Mouse (Mus musculus) right cerebral cortex, postnatal 25 days (tissue): ENCODE measurements around the gene Mthfs.

Experiments
- DNase-seq: peaks from one replicate; pipeline ENCODE4 v3.0.0; 2022

Gene Mthfs

DNA sequence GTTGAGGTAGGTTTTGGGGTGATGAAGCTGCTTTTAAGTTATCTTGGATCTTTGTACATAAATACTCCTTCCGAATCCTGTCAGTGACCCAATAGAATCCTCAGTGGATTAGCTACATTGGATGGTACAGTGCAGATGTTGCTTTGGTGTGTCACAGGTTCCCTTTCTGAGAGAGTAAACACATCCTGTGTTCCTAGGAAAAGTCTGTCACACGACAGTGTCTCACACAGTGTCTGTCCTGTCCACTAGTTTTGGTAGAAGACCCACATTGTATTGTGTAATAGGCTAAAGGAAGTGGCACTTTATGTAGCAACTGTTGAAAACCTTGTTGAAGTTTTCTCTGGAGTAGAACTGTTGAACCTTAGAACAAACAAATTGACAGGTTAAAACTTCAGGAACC lies 42.9 kb downstream of the Mthfs start:
- DNase-seq = no peak

DNA sequence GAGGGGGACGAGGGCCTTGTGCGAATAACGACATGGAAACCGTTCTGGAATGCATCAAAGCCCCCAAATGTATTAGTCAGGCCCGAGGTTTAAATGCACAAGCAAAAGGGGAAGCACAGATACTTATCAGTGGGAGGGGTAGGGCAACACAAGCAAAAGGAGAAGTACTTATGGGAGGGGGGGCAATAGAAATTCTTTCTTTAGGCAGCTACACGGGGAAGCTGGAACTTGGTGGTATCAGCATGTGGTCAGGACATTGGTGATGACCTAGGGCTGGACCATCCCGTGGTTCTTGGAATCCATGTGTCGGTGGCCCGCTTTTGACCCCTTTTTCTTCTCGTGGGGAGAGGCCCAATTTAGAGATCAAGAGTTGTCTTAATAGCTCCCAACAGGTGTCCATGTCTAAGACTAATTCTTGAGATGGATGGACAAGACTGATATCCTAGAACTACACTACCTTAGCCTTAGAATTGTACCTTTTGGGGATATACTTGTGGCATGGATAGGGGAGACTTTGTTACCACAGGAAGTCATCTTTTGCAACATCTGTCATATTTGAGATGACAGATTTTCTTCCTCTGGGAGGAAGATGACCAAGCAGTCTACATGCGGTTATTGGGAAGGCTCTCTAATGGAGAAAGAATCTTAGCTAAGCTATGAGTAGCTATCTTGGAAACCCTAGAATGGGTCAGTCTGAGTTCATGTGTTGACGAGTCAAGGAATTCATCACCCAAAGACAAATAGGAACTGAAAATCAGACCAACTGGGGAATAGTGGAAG lies 46.3 kb downstream of the Mthfs start:
- DNase-seq = no peak

DNA sequence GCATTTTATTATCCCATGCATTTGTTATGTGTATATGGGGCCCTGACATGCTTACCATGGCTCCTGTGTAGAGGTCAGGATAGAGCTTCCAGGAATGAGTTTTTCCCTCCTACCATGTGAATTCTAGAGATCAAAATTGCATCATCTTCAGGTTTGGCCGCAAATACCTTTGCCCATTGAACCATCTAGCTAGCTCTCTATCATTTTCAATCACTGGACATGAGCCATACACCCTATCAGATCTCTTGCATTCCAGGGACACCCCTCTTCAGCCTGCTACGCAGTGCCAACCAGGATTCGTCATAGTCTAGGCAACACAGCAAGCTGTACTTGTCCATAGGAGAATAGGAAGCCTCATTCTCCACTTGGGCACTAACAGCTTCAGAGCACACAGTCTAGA lies 53.5 kb downstream of the Mthfs start:
- DNase-seq = no peak

DNA sequence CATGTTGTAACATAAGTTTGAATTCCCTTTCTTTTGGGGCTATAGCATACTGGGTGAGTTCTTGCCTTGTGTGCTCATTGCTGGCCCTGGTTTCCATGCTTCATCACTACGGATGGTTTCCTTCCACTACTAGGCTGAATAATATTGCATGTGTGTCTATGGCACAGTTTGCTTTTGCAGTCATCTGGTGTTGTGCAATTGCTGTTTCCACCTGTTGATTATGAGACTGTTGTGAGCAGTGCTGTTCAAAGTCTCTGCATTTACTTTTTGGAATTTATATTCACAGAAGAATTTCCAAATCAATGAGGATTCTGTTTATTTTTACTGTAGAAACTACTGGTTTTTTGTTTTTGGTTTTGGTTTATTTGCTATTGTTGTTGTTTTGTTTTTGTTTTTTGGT lies 54.1 kb downstream of the Mthfs start:
- no peak for DNase-seq

DNA sequence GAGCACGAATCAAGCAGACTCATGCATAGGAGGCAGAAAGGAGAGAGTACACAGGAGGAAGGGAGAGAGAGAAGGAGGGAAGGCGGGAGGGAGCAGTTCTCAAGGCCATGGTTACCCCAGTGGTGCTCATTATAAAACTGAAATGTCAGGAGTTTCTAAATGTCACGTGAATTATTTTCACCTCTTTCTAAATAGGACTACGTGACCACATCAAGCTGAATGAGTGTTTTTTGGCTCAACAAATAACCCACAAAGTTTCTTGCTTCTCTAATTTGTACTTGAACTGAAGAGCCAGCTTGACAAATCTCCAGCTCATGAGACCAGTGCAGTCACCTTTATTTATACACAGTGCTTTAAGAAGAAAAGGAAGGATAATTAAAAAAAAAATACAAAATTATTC lies 56.6 kb downstream of the Mthfs start:
- DNase-seq = no peak

DNA sequence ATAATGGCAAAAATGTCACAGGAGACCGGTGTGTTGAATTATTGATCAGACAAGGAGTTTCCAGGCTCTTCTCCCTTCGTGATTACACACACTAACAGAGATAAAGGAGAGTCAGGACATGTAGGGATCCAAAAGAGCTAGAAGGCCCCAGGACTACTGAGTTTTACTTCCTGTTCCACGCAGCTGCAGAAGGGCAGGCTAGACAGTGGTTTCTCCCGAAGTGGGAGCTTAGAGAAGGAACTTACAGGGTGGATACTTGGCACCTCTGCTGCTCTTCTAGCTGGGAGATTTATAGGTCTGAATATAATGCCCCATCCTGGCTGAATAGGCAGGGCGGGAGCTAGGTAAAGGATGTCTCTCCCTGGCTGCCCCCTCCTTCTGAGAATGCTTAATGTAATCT lies 57.1 kb downstream of the Mthfs start:
- DNase-seq = no peak

DNA sequence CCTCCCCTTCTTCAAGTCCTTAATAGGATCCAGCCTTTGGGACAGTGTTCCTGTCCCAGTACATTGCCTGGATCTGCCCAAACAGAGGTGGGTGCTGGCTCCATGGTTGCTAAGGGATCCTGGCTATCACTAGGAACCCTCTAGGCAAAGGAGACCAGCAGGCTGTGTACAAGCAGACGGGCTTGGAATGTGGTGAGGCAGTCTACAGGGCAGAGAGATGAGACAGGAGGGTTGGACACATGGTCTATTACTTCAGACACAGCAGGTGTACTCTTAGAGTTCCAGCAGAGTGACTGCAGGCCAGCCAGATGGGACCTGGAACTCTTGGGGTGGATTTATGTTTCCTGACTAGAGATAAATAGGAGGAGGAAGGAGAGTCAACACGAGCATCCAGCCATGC lies 59.9 kb downstream of the Mthfs start:
- DNase-seq = no peak

DNA sequence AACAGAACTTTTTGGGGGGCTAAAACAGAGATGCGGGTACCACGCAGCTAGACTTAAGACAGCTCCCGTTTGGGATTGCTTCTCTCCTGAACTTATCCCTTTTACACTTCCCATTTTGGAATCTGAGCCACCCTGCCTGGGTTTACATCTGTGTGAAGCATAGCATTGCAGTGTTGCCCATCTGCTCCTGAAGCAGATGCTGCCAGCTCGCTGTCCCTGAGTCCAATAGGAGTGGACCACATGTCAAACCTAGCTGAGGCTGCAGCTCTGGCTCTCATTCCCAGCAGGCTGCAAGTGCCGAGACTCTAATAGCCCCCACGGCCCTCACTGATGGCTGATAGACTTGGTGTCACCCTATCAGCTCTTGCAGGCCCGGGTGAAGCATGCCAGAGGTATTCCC lies 63.3 kb downstream of the Mthfs start:
- DNase-seq = no peak

DNA sequence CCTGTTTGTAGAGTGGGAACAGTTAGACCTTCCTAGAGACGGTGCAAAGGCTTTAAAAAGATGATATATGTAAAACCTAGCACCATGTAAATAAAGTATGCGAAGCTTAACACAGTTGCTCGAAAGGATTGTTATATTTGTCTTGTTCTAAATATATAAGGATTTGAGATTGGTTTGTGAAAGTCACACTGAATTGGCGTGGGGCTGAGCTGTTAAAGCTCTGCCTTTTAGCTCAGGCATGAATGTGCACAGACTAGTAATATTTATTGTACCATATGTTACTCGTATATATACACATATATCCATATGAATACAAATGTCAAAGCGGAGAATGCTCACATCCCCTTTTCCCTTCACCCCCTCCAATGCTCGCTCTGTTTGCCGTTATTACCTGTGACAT lies 67.7 kb downstream of the Mthfs start:
- DNase-seq = no peak

DNA sequence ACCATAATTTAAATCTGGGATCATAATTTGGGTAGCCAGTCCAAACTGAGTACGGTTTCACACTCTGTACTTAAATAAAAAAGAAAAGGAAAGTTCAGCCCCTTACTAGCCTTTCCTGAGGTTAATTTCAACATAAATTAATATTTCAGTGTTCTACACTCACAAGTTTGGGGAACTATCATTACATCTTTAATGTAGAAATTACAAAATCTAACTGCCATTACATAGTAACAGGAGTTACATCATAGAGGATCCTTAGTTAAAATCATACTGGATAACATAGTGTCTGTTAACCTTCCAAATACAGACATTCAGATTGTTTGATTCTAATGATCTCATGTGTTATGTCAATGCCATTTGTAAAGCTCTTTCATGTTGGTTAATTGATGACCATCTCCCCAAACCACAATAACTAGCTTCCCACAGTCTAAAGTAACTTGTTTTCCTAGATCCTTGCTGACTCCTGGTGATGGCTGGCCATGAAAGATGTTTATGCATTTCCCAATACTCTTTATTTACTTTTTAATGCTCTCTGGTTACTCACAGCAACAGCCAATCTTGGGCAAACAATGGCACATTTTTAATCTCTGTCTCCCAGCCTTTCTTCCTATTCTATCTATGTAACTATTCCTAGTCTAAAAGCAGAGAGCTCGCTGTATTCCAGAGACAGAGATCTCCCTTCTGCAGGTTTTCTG lies 72.0 kb downstream of the Mthfs start:
- DNase-seq = no peak

DNA sequence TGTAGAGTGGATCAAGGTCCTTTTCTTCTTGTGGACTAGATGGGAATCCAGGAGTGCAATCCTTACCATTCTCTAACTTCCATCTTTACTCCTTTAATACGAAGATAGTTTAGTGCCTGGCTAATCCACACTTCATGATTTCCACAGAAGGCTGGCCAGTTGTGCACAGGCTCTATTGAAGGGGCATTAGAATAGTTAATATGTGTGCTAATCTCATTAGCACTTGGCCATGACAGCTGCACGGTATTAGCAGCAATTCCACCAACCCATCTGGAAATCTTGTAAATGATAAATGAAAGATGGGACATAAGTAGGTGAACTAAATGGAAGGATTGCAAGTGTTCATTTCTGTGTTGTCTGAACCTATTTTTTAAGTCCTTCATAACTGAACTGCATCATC lies 77.6 kb downstream of the Mthfs start:
- DNase-seq = no peak

DNA sequence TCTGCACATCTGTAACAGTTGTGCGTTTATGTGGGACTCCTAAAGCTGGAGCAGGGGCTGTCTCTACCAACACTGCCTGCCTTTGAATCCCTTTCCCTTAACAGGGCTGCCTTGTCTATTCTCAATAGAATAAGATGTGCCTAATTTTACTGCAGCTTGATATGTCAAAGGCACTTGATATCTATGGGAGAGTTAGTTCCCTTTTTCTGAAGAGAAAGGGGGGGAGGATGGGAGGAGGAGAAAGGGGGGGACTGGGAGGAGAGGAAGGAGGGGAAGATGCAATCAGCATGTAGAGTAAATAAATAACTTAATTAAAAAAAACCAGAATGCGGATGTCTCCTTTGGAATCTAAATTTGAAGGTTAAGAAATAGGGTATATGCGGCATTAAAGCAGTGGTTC lies 82.9 kb downstream of the Mthfs start:
- no peak for DNase-seq

DNA sequence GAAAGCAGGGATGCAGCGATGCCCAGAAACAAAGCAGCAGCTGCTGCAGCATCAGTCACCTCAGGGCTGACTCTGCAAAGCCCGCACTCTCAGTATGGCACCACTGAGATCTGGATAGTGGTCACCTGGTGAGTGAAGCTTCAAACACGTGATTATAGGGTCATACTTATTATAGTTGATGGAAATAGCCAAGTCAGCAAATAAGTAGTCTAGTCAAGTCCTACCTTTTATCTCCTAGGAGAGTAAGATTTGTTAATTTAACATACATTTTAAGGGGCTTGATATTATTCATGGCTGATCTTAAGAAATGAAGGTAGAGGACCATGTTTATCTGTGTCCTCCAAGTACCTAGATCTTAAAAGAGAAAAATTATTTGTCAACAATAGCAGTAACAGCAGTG lies 83.6 kb downstream of the Mthfs start:
- no peak for DNase-seq

DNA sequence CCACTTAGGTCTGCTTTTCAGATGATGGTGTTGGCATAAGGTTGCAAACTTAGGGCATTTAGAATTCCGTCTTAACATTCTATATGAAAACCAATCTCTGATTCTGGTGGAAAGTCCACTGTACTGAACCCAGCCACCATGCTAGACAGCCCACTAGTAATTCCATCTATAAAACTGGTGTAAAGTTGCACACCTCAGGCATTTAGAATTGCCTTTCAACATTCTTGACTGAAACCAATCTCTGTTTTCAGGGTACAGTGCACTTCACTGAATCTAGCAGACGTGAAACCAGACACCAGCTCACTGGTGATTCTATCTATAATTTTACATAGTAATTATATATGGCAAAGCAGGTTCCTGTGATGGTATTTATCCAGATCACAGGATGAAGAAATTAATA lies 95.2 kb downstream of the Mthfs start:
- DNase-seq = no peak

DNA sequence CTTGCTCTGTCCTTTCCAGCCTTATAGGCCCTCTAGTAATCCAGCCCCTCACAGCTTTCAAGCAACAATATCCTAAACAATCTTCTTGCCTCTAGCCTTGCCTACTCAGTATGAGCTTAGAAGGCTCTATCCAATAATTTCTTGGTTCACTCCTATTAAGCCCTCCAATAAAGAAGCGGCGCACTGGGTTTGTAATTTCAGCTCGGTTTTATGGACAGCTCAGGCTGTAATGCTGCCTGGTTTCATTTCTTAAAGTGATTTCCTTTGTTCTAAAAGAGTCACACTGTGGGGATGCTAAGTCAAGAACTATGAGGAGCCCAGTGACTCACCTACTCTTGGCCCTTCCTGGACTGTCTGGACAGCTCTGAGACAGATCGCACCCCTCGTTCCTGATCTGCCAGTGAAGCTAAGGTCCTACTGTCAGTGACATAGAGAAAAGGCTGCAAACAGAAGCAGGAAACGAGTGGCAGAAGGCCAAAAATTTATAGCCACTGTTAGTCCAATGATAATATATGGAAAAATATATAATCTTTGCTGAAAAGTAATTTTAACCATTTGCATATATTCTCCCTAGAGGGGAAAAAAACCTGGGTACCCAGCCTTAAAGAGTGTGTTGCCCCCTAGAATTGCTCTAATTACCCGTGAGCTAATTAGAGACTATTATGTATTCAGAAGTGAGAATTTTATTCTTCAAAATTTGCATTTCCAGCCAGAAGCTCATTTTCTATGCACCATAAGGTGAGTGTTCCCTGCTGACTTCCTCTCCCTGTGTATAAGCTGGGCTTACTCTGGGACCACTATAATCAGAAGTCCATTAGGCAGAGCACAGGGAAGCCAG lies 98.1 kb downstream of the Mthfs start:
- no peak for DNase-seq

DNA sequence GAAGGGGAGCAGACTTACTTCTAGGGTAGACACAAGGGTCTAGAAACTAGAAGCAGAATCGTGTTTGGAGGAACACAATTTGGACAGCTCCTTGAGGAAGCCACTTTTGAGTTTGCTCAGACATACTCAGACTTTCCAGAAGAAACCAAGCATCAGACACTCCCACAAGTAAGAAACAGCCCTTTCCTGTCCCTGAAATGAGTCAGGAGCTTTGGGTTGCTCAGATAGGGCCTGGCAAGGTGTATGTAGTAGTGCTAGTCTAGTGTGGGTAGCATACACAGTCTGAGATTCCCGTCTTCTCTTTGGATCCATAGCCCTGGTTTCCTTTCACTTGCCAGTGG lies 98.7 kb downstream of the Mthfs start:
- DNase-seq = no peak

DNA sequence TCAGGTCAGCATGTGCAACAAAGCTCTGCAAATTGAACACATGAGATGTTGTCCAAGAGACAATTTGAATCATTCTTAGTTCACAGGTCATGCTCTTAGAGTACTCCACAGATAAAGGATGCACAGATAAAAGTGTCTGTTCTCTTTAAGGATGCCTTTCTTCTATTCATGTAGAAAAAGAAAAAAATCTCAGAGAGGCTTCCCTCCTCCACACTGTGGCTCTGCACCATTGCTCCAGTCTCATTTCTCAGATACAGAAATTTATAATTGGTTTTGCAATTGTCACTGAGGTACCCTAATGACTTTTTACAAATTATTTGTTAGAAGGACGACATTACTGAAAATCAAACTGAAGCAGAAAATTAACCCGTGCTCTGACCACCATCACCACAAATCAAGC lies 101.2 kb downstream of the Mthfs start:
- DNase-seq = no peak

DNA sequence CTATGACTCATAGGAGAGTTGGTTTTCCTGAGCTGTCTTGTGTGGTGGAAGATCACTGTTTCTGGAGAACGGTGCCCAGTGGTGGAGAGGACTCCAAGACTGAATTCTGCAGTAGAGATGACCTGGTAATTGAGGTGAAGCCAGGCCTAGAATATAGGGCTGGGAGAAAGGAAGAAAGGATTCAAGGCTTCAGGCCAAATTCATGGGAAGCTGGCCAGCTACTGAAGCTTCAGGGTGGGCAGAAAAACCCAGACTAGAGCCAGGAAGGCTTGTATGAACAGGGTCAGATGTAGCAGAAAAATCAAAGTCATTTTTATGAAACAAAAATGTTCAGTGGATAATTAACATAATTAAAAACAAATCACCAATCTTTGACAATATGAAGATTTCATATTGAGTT lies 163.3 kb downstream of the Mthfs start:
- DNase-seq = no peak

DNA sequence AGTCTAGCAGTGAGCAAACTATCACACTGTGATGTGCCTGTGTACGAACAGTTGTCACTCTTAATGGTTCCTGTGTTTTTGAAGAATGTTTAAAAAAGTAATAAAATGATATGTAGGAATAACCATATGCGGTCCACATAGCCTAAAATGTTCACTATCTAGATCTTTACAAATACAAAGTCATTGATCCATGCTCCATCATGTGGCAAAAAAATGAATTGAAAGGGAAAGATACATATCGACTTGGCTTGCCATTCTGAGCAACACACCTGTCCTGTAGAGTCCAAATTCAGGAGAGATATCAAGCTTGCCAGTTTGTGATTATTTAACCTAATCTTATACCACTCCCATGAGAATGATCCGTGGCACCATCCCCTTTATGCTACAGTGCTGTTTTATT lies 164.2 kb downstream of the Mthfs start:
- no peak for DNase-seq

DNA sequence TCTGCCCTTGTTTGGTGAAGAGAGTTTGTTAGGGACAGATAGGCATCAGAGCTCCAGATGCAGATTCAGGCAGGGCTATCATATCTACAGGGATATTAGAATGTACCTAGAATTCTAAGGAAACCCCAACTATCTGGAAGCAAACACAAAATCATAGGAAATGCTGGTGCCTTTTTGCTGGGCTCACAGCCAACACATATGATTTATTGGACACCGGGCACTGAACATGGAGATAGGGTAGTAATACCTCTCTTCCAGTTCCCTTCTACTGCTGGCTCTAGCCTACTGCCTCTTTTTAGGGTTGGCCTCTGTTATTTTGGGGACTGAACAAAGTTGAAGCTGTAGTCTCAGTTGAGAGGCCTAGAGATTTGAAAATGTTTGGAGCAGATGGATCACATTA lies 192.6 kb downstream of the Mthfs start:
- DNase-seq = no peak
